Mouse (Mus musculus) midbrain, postnatal 0 days (tissue): Measurements from ENCODE around the gene Ttc36. TPM values are rescaled to one million over a fixed set of nuclear protein-coding genes. Genes with fewer than 3 reads are reported as not detected.
A peak's percentile ranks its signal among the peaks of the same experiment; 100 is the strongest.

ENCODE experiments used
- ATAC-seq: fragments of 200-750 bp; cut with Nextera tagmentation; 2 replicates; pipeline ENCODE4 v1.8.0; 2017; ENCODE audit warnings: moderate number of reproducible peaks, mild to moderate bottlenecking, moderate TSS enrichment, moderate library complexity; ENCODE audit not compliant: low FRiP score
- DNase-seq: peaks from one replicate; pipeline ENCODE4 v3.0.0-alpha.2; 2015; ENCODE audit warnings: low spot score
- H3K27ac ChIP-seq: fragments of 300-500 bp; sonication (generic); 2 replicates; pipeline ENCODE4 v1.5.1; 2014; ENCODE audit warnings: low read depth, mild to moderate bottlenecking, low read length, mixed read lengths
- H3K27me3 ChIP-seq: fragments of 300-500 bp; sonication (generic); 2 replicates; pipeline ENCODE4 v1.6.1; 2014; ENCODE audit warnings: low read length, control low read depth, mixed read lengths; ENCODE audit not compliant: insufficient read depth
- H3K36me3 ChIP-seq: fragments of 300-500 bp; sonication (generic); 2 replicates; pipeline ENCODE4 v1.6.1; 2014; ENCODE audit warnings: low read length, control low read depth, mixed read lengths; ENCODE audit not compliant: insufficient read depth
- H3K4me1 ChIP-seq: fragments of 300-500 bp; sonication (generic); 2 replicates; pipeline ENCODE4 v1.6.1; 2014; ENCODE audit warnings: mild to moderate bottlenecking, control low read depth, antibody characterized with exemption, low read length, mixed read lengths; ENCODE audit not compliant: insufficient read depth
- H3K4me2 ChIP-seq: fragments of 300-500 bp; sonication (generic); 2 replicates; pipeline ENCODE4 v1.6.1; 2014; ENCODE audit warnings: low read depth, mild to moderate bottlenecking, low read length, mixed read lengths; ENCODE audit not compliant: poor library complexity, severe bottlenecking
- H3K4me3 ChIP-seq: fragments of 300-500 bp; sonication (generic); 2 replicates; pipeline ENCODE4 v1.5.1; 2014; ENCODE audit warnings: low read depth, mild to moderate bottlenecking, low read length, moderate library complexity
- H3K9ac ChIP-seq: fragments of 300-500 bp; sonication (generic); replicated peaks from 2 replicates; pipeline ENCODE4 v1.6.1; 2014; ENCODE audit warnings: mild to moderate bottlenecking, low read length, moderate library complexity, mixed read lengths; ENCODE audit not compliant: poor library complexity, severe bottlenecking
- H3K9me3 ChIP-seq: fragments of 300-500 bp; sonication (generic); 2 replicates; pipeline ENCODE4 v1.6.1; 2016; ENCODE audit warnings: low read length, control low read depth
- CTCF ChIP-seq: IDR thresholded peaks from 2 replicates; pipeline ENCODE4 v1.5.1; 2016; ENCODE audit warnings: antibody characterized with exemption, mild to moderate bottlenecking
- WGBS: fragments of 180-500 bp; shearing (Covaris S2); extraction: QIAGEN DNeasy Blood & Tissue Kit; methylation state at CpG from one replicate; pipeline ENCODE4 v1.1.7; 2014; 5-methylcytosine and 5-hydroxymethylcytosine counted together
- polyA plus RNA-seq: library from polyadenylated mRNA; unstranded; fragments of >200 nt; fragmentation: Nextera tagmentation; extraction: Ambion mirVana; gene quantifications from 2 replicates; pipeline ENCODE4 v1.2.1, GENCODE M21; 2015
- total RNA-seq: library from RNA; depleted of rRNA; stranded (reverse); fragments of >200 nt; gene quantifications from 2 replicates; pipeline ENCODE4 v1.2.3, GENCODE M21; 2014

The Ttc36 gene
- total and polyA plus RNA-seq, 2 experiments from 2014 or later = 1.0 to 3.3 TPM

DNA sequence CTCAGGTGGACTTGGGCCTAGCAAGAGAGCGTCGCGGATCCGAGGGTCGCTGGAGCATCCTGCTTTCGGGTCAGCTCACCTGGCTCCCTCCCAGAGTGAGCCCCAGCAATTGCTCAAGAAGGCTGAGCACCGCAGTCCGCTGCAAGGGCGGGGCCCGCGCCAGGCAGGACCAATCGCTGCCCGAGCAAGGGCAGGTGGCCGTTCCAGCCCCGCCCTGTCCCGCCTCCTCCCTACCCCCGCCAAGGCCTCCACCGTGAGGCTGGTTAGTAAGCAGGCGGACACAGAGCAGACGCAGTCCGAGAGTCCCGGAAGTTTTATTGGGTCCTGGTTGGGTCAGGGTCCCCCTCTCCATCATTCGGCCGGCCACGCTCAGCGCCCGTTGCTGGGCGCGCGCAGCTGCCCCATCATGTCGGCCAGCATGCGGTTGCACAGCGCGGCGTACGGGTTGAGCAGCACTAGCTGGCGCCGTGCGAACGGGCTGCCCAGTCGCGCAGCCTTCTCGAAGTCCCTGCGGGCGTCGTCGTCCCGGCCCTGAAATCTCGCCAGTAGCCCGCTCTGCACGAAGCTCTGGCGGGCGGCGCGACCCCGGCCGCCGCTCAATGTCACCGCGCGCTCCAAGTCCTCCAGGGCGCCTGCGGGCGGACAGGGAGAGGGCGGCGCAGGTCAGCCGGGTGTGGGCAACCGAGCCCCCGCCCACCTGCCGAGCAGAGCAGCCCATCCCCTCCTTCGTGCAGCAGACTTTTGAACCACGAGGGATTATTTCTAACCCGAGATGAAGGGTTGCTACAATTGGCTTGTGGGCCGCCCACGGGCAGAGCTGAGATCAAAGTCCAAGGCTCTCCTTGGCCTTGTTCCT lies 3.5 kb downstream of the Ttc36 start, which contains the start of gene Tmem25:
Gene Tmem25, minus strand, starts transcription at position 206 of the 856 bp plus-strand sequence.
- peak; percentile 92 for DNase-seq
- no peak for TF ChIP-seq CTCF
- Histone ChIP-seq H3K27ac (peak within 1 kb of the TSS; percentile 69), H3K36me3 (peaks cover 19% of the 10 kb centered on the region; the same call in 1 of the 2 replicates), H3K9ac (peak within 1 kb of the TSS; percentile 66), H3K9me3 (no peaks in the 10 kb centered on the region), H3K27me3 (no peaks in the 10 kb centered on the region), H3K4me1 (no peaks in the 10 kb centered on the region), H3K4me2 (peak within 1 kb of the TSS; percentile 94), H3K4me3 (peak within 1 kb of the TSS; percentile 57)
- peak; percentile 93 for ATAC-seq
- under 1% methylated on average over 75 of the region's 75 CpGs for WGBS

DNA sequence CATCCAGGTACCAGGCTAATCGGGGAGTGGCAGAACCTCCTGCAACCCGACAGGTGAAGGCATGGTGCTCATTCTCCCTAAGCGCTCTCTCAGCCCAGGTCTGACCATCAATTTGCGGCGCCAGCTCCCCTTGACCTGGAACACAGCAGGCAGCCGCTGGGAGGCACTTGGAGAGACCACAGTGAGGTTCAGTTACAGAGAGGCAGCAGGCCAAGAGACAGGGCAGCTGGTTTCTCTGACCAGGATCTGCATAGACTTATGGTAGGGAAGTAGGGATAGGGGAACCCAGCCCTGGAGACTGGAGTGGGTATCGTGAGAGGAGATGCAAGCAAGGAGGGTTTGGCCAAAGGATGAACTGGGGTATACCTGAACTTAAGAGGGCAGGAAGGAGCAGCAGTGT lies 4.6 kb downstream of the Ttc36 start:
- no peak for TF ChIP-seq CTCF
- Histone ChIP-seq H3K36me3 (peaks cover 15% of the 10 kb centered on the region; the same call in 1 of the 2 replicates), H3K4me1 (no peaks in the 10 kb centered on the region), H3K9me3 (no peaks in the 10 kb centered on the region), H3K27ac (no peak overlapping the region), H3K4me3 (peak overlapping the region; percentile 57), H3K4me2 (peak overlapping the region; percentile 94), H3K9ac (peak overlapping the region; percentile 66), H3K27me3 (no peaks in the 10 kb centered on the region)
- ATAC-seq (no peak), DNase-seq (peak; percentile 6)
- WGBS = 45% methylated on average over 7 of the region's 7 CpGs

DNA sequence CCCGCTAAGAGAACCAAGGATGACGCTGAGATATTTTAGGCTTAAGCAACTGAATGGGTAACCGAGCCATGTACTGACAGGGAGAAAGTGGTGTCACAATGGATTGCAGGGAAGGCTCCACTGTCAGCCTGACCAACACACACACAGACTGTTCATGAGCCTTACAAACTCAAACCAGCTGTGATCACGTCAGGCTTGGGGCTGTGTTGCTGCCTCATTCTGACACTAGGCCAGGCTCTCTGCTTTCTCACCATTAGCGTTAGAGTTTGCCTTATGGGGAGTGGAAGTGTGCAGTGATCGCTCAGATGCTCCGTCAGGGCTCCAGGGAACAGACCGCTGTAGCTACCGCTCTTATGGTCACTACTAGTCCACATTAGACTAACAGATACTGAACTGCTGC lies 10.0 kb downstream of the Ttc36 start:
- ATAC-seq (no peak), DNase-seq (no peak)
- Histone ChIP-seq H3K9me3 (no peaks in the 10 kb centered on the region), H3K4me1 (no peaks in the 10 kb centered on the region), H3K9ac (no peak overlapping the region), H3K27me3 (no peaks in the 10 kb centered on the region), H3K4me3 (no peak overlapping the region), H3K4me2 (no peak overlapping the region), H3K27ac (no peak overlapping the region), H3K36me3 (peaks cover 50% of the 10 kb centered on the region)
- no peak for TF ChIP-seq CTCF
- WGBS = 78% methylated on average over 9 of the region's 9 CpGs

- Histone ChIP-seq H3K27me3 (no peaks in the 10 kb centered on the region), H3K4me3 (peak overlapping the region; percentile 63), H3K27ac (peak overlapping the region; percentile 83), H3K4me2 (peak overlapping the region; percentile 87), H3K9ac (peak overlapping the region; percentile 91), H3K36me3 (0 out of 2 replicates have a peak, but pooled peaks cover 4% of the 10 kb centered on the region), H3K9me3 (no peaks in the 10 kb centered on the region), H3K4me1 (no peaks in the 10 kb centered on the region)
- peak; percentile 94 for TF ChIP-seq CTCF
- DNase-seq (peak; percentile 98), ATAC-seq (peak; percentile 99)
- under 1% methylated on average over 41 of the region's 41 CpGs for WGBS
Observed at GRCm38 (mm10) chr9:44772750-44773651, 29.9 kb downstream of the Ttc36 start.

DNA sequence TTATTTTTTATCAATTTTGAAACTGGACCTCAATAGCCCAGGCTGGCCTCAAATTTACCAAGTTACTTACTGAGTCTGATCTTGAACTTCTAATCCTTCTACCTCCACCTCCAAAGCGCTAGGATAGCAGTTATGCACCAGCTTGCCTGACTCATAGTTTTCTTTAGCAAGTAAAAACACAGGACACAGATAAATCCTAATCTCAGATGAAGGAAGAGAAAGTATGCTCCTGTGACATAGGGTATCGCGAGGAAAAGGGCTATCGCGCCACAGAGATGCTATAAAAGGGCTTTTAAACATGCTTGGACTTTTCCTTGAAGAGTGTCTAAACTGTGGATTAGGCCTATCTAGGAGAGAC lies 30.5 kb downstream of the Ttc36 start:
- Histone ChIP-seq H3K36me3 (0 out of 2 replicates have a peak, but pooled peaks cover 4% of the 10 kb centered on the region), H3K9me3 (no peaks in the 10 kb centered on the region), H3K27me3 (no peaks in the 10 kb centered on the region), H3K4me1 (no peaks in the 10 kb centered on the region), H3K9ac (no peak overlapping the region), H3K27ac (peak overlapping the region; percentile 65; the same call in 1 of the 2 replicates), H3K4me2 (no peak overlapping the region), H3K4me3 (no peak overlapping the region)
- WGBS = 26% methylated on average over 5 of the region's 5 CpGs
- ATAC-seq (no peak), DNase-seq (no peak)
- TF ChIP-seq CTCF = no peak
